Mouse (Mus musculus) kidney, adult 8-10 months (tissue): ENCODE results near the gene Itgax.

Experiments
- DNase-seq, 2 experiments: peaks; one replicate each; pipeline ENCODE4 v3.0.0; 2022

Itgax gene

DNA sequence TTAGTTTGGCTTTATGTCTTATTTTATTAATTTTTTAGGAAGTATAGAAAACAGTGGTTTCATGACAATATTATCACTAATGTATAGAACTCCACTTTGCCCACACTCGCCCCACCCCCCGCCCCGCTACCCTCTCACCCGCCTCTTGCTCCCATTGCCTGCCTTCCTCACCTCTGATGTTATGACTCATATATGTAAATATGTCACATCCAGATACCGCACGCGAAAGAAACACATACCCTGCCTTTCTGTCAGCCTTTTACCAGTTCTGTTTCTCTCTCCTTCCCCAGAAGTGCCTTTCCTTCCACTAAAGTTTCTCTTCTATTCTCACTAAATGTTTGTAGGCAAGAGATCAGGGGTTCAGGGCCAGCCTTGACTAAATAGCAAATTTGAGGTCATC is 37.0 kb downstream of the Itgax start:
- DNase-seq = no peak

DNA sequence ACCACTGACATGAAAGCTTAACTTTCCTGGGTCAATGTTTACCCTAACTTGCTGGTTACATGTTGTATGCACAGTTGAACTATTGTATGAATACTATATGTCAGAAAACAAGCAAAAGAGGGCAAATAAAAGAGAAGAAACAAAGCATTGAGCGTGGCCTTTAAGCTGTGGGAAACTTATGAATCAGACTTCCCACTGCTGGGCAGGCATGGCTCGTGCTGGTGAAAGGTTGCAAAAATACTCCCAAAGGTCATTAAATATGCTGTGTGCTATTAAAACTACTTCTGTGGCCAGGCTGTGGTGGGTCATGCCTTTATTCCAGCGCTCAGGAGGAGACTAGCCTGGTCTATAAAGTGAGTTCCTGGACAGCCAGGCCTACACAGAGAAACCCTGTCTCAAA is 40.6 kb downstream of the Itgax start:
- DNase-seq = no peak

DNA sequence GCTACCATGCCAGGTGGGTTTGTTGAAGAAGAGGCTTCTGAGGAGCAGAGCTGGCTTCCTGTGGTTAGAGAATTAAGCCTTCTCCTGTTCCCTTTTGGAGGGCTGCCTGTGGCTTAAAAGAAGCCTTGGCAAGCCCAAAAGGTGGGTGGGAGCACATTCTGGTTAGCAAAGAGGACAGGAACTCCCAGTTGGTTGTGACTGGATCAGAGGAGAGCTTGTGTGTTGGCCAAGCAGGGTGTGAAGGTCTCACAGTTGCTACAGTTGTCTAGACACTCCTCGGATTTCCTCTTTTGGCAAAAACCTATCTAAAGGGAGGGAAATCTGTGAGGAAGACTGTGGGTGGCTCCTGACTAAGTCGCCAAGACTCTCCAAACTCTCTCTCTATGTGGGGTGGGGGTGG is 49.0 kb downstream of the Itgax start:
- no peak for DNase-seq

DNA sequence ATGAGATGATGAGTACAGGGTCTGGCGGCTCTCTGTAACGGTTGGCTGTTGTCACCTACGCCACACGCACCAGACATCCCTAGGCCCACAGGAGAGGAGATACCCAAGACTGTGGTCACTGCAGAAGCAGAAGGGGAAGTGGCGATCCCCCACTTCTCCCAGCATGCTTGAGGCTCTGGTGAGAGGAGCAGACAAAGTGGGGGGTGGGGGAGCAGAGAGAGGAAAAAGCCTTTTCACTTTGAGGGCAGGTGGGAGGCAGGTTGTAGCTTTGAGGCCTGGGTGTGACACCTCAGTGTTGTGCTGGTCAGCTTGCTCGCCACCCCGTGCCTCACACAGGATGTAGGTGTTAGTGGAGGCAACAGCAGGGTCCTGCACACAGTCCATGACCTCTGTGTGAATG is 50.8 kb downstream of the Itgax start:
- no peak for DNase-seq

DNA sequence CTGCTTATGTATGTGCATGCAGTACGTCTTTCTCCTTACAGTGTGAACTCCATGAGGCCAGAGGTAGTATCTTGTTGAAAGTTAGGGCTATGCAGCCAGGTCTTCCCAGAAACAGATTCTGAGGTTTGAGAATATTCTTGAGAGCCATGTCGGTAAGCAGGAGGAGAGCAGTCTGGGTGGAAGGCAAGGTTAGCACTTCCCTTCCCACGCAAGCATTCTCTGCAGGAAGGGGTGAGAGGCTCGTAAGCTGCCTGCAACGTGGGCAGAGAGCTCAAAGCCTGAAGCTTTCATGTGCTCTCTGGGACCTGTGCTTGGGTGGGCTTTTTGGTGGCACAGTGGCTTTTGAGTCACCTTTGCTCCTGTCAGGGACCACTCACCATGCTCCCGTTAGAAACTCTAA is 51.2 kb downstream of the Itgax start:
- no peak for DNase-seq

DNA sequence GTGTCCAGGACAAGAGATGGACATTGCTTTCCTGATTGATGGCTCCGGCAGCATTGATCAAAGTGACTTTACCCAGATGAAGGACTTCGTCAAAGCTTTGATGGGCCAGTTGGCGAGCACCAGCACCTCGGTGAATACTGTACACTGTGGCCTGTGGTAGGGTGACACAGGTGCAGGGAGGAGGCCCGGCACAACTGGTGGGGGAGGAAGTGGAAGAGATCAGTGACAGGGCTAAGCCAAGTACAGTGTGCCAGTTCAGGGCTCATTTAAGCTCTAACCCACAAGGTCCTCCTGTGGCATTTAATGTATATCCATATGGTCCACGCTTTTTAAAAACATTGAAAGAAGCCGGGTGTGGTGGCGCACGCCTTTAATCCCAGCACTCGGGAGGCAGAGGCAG is 52.3 kb downstream of the Itgax start:
- DNase-seq = no peak
